Mouse (Mus musculus): ENCODE results near the gene Cwc22.

DNA sequence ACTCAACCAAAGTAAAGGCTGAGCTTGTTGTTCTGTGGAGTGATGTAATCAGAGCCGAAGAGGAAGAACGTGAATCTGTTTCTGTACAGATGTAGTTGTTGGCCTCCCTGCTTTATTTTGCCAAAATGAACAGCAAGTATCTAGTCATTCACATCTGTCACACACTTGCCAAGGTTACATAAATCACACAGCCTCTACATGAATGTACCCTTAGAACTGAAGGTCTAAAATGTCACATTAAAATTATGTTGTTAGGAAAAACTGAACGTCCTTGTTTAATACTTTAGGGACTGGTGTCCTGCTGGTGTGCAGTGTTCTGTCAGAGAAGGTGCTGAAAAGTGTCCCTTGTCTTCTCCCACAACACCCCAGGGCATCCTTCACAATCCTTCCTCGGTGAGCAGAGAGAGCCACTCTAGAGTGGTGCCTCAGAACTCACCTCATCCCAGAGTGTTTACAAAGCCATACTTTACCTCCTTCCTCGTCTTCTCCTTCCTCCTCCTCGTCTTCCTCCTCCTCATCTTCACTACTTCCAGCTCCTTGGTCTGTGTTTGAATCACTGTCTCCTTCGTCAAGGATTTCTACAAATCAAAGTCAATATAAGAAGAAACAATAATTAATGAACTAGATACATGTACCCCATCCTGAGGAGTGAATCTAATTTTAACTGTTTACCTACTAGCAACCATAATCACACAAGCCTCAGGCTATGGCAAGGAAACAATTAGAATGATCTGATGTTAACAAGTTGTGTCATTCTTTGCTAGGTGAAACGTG, 29.4 kb downstream of the Cwc22 start:
- TF ChIP-seq GATA1 (IDR thresholded peaks at IDR 0.05; ENCODE audit: low read length), result peak; percentile 7; the same call in 1 of the 2 replicates
- no peak; the same call in 2 of the 3 replicates for TF ChIP-seq TAL1 (IDR thresholded peaks at IDR 0.05; ENCODE audit: low read length)

All from erythroblast, embryonic 14.5 days (primary cell).